Mouse (Mus musculus): ENCODE measurements around the gene Odam.

- TF ChIP-seq CTCF (IDR thresholded peaks at IDR 0.05; ENCODE audit: extremely low read depth, insufficient read depth, insufficient read length, insufficient replicate concordance): no peak
- TF ChIP-seq POLR2A (IDR thresholded peaks at IDR 0.05; ENCODE audit: low read depth, low read length): no peak
Measured at GRCm38 (mm10) chr5:87942515-87942914, 57.7 kb downstream of the Odam start.
